Mouse (Mus musculus) liver, postnatal 0 days (tissue): ENCODE results near the gene Cfap52. TPM values are rescaled to one million over a fixed set of nuclear protein-coding genes. Genes with fewer than 3 reads are reported as not detected.

ENCODE experiments used
- ATAC-seq: fragments of 200-750 bp; cut with Nextera tagmentation; 2 replicates; pipeline ENCODE4 v1.8.0; 2017; ENCODE audit warnings: mild to moderate bottlenecking, moderate library complexity
- DNase-seq: peaks from one replicate; pipeline ENCODE4 v3.0.0-alpha.2; 2016
- H3K27ac ChIP-seq: fragments of 300-500 bp; sonication (generic); 2 replicates; pipeline ENCODE4 v1.5.1; 2014; ENCODE audit warnings: antibody characterized with exemption, moderate library complexity, mild to moderate bottlenecking, low read depth
- H3K27me3 ChIP-seq: fragments of 300-500 bp; sonication (generic); 2 replicates; pipeline ENCODE4 v1.6.1; 2014; ENCODE audit warnings: low read length, control low read depth, mixed read lengths; ENCODE audit not compliant: insufficient read depth
- H3K36me3 ChIP-seq: fragments of 300-500 bp; sonication (generic); replicated peaks from 2 replicates; pipeline ENCODE4 v1.6.1; 2014; ENCODE audit warnings: mild to moderate bottlenecking, control low read depth, low read length, moderate library complexity, mixed read lengths; ENCODE audit not compliant: insufficient read depth
- H3K4me1 ChIP-seq: fragments of 300-500 bp; sonication (generic); 2 replicates; pipeline ENCODE4 v1.6.1; 2014; ENCODE audit warnings: antibody characterized with exemption, mild to moderate bottlenecking, control low read depth; ENCODE audit not compliant: insufficient read depth
- H3K4me2 ChIP-seq: fragments of 300-500 bp; sonication (generic); 2 replicates; pipeline ENCODE4 v1.6.1; 2014; ENCODE audit warnings: low read depth, mild to moderate bottlenecking, low read length, moderate library complexity, mixed read lengths
- H3K4me3 ChIP-seq: fragments of 300-500 bp; sonication (generic); 2 replicates; pipeline ENCODE4 v1.5.1; 2014; ENCODE audit warnings: low read depth, low read length
- H3K9ac ChIP-seq: fragments of 300-500 bp; sonication (generic); replicated peaks from 2 replicates; pipeline ENCODE4 v1.6.1; 2014; ENCODE audit warnings: mild to moderate bottlenecking, moderate library complexity
- H3K9me3 ChIP-seq: fragments of 300-500 bp; sonication (generic); 2 replicates; pipeline ENCODE4 v1.6.1; 2016; ENCODE audit warnings: mild to moderate bottlenecking, control low read depth, low read length, mixed read lengths
- CTCF ChIP-seq: sonication (generic); IDR thresholded peaks from 2 replicates; pipeline ENCODE4 v1.5.1; 2016; ENCODE audit warnings: antibody characterized with exemption, low read depth
- EP300 ChIP-seq: IDR thresholded peaks from 2 replicates; pipeline ENCODE4 v1.6.1; 2016; ENCODE audit warnings: antibody characterized with exemption, low read depth, mild to moderate bottlenecking
- WGBS: fragments of 180-500 bp; shearing (Covaris S2); extraction: QIAGEN DNeasy Blood & Tissue Kit; methylation state at CpG from one replicate; pipeline ENCODE4 v1.1.7; 2014; ENCODE audit not compliant: insufficient replicate concordance; 5-methylcytosine and 5-hydroxymethylcytosine counted together
- polyA plus RNA-seq: library from polyadenylated mRNA; unstranded; fragments of >200 nt; fragmentation: Nextera tagmentation; extraction: Ambion mirVana; gene quantifications from 2 replicates; pipeline ENCODE4 v1.2.1, GENCODE M21; 2015

Cfap52 gene
- not detected in 2 replicates for polyA plus RNA-seq

DNA sequence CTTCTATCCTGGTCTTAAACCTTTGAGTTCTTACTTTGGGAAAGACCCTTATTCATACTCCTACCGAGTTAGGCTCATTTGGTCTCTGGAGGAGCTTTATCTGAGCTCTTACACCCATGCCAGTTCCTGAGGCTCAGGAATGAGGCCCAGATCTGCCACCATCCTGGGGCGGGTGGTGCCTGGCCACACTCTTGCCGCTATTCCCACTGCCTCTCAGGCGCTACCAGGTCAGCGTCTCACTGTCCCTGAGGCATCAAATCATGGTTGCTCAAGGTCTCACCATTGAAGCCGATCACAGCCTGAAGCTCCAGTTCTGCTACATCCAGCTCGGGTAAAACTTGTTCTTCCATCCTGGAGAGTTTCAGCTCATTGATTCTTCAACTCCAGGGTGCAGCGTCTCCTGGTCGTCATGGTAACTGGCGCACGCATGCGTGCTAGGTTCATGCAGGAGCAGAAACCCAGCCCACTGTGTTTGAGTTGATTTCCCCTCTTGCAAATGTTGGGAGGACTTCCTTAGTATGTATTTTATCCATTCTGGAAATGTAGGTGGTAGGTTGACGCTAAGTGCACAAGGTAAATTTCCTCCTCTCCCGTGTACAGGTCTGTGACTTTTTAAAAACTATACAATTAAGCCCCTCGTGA lies at the start of gene Cfap52:
Gene Cfap52 (minus strand): TSS at position 410 of the 642 bp plus-strand sequence.
- 7% methylated on average over 15 of the region's 15 CpGs for WGBS
- Histone ChIP-seq H3K9ac (peak within 1 kb of the TSS; percentile 73), H3K27ac (peak within 1 kb of the TSS; percentile 45), H3K9me3 (no peaks in the 10 kb centered on the region), H3K27me3 (no peaks in the 10 kb centered on the region), H3K4me1 (peaks cover 6% of the 10 kb centered on the region; the same call in 1 of the 2 replicates), H3K4me3 (peak within 1 kb of the TSS; percentile 76), H3K36me3 (peaks cover 5% of the 10 kb centered on the region; the same call in 1 of the 2 replicates), H3K4me2 (peak within 1 kb of the TSS; percentile 69)
- no peak for TF ChIP-seq EP300
- no peak for TF ChIP-seq CTCF
- ATAC-seq, result peak; percentile 64
- peak; percentile 89 for DNase-seq

DNA sequence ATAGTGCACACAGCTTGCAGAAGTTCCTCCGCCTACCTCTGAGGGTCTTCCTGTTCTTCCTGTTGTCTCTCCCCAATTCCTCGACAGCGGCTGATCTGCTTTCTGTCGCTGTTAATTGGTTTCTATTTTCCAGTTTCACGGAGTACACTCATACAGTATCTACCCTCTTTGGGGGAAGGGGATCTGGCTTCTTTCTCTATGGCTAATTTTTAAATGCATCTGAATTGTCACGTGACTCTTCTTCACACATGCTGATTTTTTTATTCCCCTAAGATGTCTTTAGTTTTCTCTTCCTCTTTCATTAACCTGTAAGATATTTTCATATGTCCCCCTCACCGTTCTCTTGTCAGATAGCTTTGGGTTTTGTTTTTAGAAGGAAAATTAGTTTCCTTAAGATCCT lies 46.8 kb upstream of the Cfap52 start:
- Histone ChIP-seq H3K4me2 (no peak overlapping the region), H3K27ac (no peak overlapping the region), H3K36me3 (no peaks in the 10 kb centered on the region; the same call in 1 of the 2 replicates), H3K27me3 (no peaks in the 10 kb centered on the region), H3K9me3 (no peaks in the 10 kb centered on the region), H3K4me3 (no peak overlapping the region), H3K9ac (no peak overlapping the region), H3K4me1 (no peaks in the 10 kb centered on the region)
- DNase-seq (no peak), ATAC-seq (no peak)
- WGBS, result 74% methylated on average over 7 of the region's 7 CpGs
- no peak for TF ChIP-seq CTCF
- TF ChIP-seq EP300, result no peak

DNA sequence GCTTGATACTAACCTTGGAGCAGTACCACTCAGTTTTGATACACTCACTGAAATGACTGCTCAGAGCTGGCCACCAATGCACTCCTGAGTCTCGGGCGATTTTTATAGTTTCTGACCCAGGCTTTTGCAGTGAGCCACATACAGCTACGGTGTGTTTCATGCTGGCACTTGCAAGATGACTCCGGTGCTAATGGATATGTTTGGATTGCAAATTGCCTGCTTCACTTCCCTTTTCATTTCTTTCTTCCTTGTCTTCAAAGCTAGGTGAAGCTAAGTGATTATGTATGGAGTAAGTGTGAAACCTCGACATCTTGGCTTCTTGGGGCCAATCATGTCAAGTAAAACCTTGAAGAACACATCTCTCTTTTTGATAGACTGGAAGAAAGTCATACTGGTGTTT lies 43.9 kb upstream of the Cfap52 start:
- Histone ChIP-seq H3K27ac (no peak overlapping the region), H3K4me2 (no peak overlapping the region), H3K27me3 (no peaks in the 10 kb centered on the region), H3K4me1 (no peaks in the 10 kb centered on the region), H3K9ac (no peak overlapping the region), H3K9me3 (no peaks in the 10 kb centered on the region), H3K4me3 (no peak overlapping the region), H3K36me3 (no peaks in the 10 kb centered on the region; the same call in 1 of the 2 replicates)
- TF ChIP-seq EP300 (no peak), CTCF (no peak)
- 81% methylated on average over 5 of the region's 5 CpGs for WGBS
- DNase-seq (no peak), ATAC-seq (no peak)

DNA sequence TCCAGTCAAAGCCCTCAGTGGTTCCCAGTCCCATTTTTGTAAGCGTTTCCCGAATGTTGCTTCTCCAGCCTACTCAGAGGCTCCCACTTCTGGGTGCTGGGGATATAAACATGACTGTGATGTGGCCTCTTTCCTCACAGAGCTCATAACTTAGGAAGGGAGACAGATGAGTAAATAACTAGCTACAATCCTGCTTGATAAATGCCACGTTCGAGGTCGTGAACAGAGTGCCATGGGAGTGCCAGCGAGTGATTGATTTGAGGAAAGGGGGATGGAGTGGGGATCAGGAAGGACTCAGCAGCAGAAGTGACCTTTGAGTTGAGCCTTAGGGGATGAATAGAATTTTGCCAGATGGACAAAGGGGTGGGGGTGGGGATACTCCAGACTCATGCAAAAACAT lies 42.2 kb upstream of the Cfap52 start:
- no peak for ATAC-seq

GRCm38 (mm10) chr11:68006216-68006789 lies 40.9 kb upstream of the Cfap52 start:
- Histone ChIP-seq H3K9me3 (no peaks in the 10 kb centered on the region), H3K4me3 (no peak overlapping the region), H3K27ac (no peak overlapping the region), H3K4me2 (no peak overlapping the region), H3K9ac (no peak overlapping the region), H3K4me1 (no peaks in the 10 kb centered on the region), H3K36me3 (no peaks in the 10 kb centered on the region), H3K27me3 (no peaks in the 10 kb centered on the region)
- no peak for DNase-seq
- no peak for TF ChIP-seq CTCF
- TF ChIP-seq EP300, result no peak
- 61% methylated on average over 8 of the region's 8 CpGs for WGBS
- ATAC-seq, result no peak

More for the DNA sequence above, 42.2 kb upstream of the Cfap52 start:
- Histone ChIP-seq H3K9ac (no peak overlapping the region), H3K9me3 (no peaks in the 10 kb centered on the region), H3K27me3 (no peaks in the 10 kb centered on the region), H3K27ac (no peak overlapping the region), H3K36me3 (no peaks in the 10 kb centered on the region), H3K4me2 (no peak overlapping the region), H3K4me1 (no peaks in the 10 kb centered on the region), H3K4me3 (no peak overlapping the region)
- DNase-seq, result no peak
- no peak for TF ChIP-seq CTCF
- no peak for TF ChIP-seq EP300
- WGBS, result 70% methylated on average over 6 of the region's 6 CpGs

- no peak overlapping the region for H3K27ac ChIP-seq
- H3K4me1 ChIP-seq, result no peaks in the 10 kb centered on the region
- no peak overlapping the region for H3K4me3 ChIP-seq
- TF ChIP-seq CTCF (peak; percentile 86), EP300 (no peak)
- H3K9me3 ChIP-seq, result no peaks in the 10 kb centered on the region
- H3K4me2 ChIP-seq, result no peak overlapping the region
- H3K9ac ChIP-seq, result no peak overlapping the region
- no peaks in the 10 kb centered on the region for H3K27me3 ChIP-seq
- peak; percentile 58 for DNase-seq
- 22% methylated on average over 6 of the region's 6 CpGs for WGBS
- ATAC-seq, result no peak
- no peaks in the 10 kb centered on the region for H3K36me3 ChIP-seq
These were observed 38.7 kb upstream of the Cfap52 start for GRCm38 (mm10) chr11:68004191-68004590.
